Mouse (Mus musculus) kidney, adult 2 months (tissue): ENCODE data around the gene Eloa. TPM values are rescaled to one million over a fixed set of nuclear protein-coding genes. Genes with fewer than 3 reads are reported as not detected.

Experiments
- DNase-seq: peaks from one replicate; pipeline ENCODE4 v3.0.0; 2021
- H3K27ac ChIP-seq: fragments of 200-500 bp; 2 replicates; pipeline ENCODE4 v1.5.1; 2012; ENCODE audit warnings: low read depth, low read length, control low read depth, inconsistent platforms; ENCODE audit not compliant: insufficient read depth
- H3K27me3 ChIP-seq: fragments of 200-500 bp; replicated peaks from 2 replicates; pipeline ENCODE4 v1.6.1; 2012; ENCODE audit warnings: mild to moderate bottlenecking, moderate library complexity, low read length, inconsistent platforms; ENCODE audit not compliant: control insufficient read depth, insufficient read depth
- H3K36me3 ChIP-seq: fragments of 200-500 bp; 2 replicates; pipeline ENCODE4 v1.6.1; 2012; ENCODE audit warnings: mild to moderate bottlenecking, moderate library complexity, low read length, inconsistent platforms; ENCODE audit not compliant: control insufficient read depth, insufficient read depth
- H3K4me1 ChIP-seq: fragments of 200-500 bp; 2 replicates; pipeline ENCODE4 v1.6.1; 2011; ENCODE audit warnings: low read length; ENCODE audit not compliant: control insufficient read depth, insufficient read depth
- H3K4me3 ChIP-seq: fragments of 200-500 bp; 2 replicates; pipeline ENCODE4 v1.5.1; 2011; ENCODE audit warnings: mild to moderate bottlenecking, low read depth, low read length, control low read depth; ENCODE audit not compliant: insufficient read depth
- CTCF ChIP-seq: fragments of 200-500 bp; conservative IDR thresholded peaks from 2 replicates; pipeline ENCODE4 v1.5.1; 2011; ENCODE audit warnings: low read depth, mild to moderate bottlenecking, control low read depth, low read length, moderate library complexity, mixed read lengths; ENCODE audit not compliant: insufficient read depth, insufficient read length
- POLR2A ChIP-seq: fragments of 200-500 bp; IDR thresholded peaks from one replicate; pipeline ENCODE4 v1.6.1; 2011; ENCODE audit warnings: low read depth, low read length, control low read depth
- WGBS: fragments of 180-500 bp; shearing (Covaris S2); methylation state at CpG from one replicate; pipeline ENCODE4 v1.1.7; 2018; 5-methylcytosine and 5-hydroxymethylcytosine counted together
- polyA plus RNA-seq: library from polyadenylated mRNA; depleted of rRNA; stranded (reverse); fragments of >200 nt; gene quantifications from 2 replicates; pipeline ENCODE4 v1.2.3, GENCODE M21; 2012

The Eloa gene
- polyA plus RNA-seq, 1 experiment = 12.9 TPM

GRCm38 (mm10) chr4:136020743-136021548, 617 bp downstream of the Eloa start:
- WGBS = under 1% methylated on average over 58 of the region's 62 CpGs

GRCm38 (mm10) chr4:136016059-136016602, 5.4 kb downstream of the Eloa start:
- TF ChIP-seq CTCF (no peak), POLR2A (no peak)
- H3K27me3 ChIP-seq = no peaks in the 10 kb centered on the region
- H3K4me1 ChIP-seq = peaks cover 12% of the 10 kb centered on the region; the same call in 1 of the 2 replicates
- H3K27ac ChIP-seq = no peak overlapping the region
- H3K36me3 ChIP-seq = peaks cover 8% of the 10 kb centered on the region
- 50% methylated on average over 3 of the region's 3 CpGs for WGBS
- no peak for DNase-seq
- H3K4me3 ChIP-seq = no peak overlapping the region

More at GRCm38 (mm10) chr4:136020743-136021548, 617 bp downstream of the Eloa start:
- no peaks in the 10 kb centered on the region for H3K27me3 ChIP-seq
- H3K27ac ChIP-seq = no peak overlapping the region
- H3K4me3 ChIP-seq = peak overlapping the region; percentile 93
- TF ChIP-seq POLR2A (no peak), CTCF (no peak)
- H3K4me1 ChIP-seq = peaks cover 12% of the 10 kb centered on the region; the same call in 1 of the 2 replicates
- DNase-seq = peak; percentile 42
- H3K36me3 ChIP-seq = no peaks in the 10 kb centered on the region

- Histone ChIP-seq H3K27ac (no peak overlapping the region), H3K36me3 (peaks cover 12% of the 10 kb centered on the region), H3K4me1 (no peaks in the 10 kb centered on the region), H3K27me3 (no peaks in the 10 kb centered on the region), H3K4me3 (no peak overlapping the region)
- 80% methylated on average over 4 of the region's 4 CpGs for WGBS
- TF ChIP-seq POLR2A (no peak), CTCF (no peak)
- DNase-seq = no peak
Observed at GRCm38 (mm10) chr4:136010586-136010985, 11.0 kb downstream of the Eloa start.

DNA sequence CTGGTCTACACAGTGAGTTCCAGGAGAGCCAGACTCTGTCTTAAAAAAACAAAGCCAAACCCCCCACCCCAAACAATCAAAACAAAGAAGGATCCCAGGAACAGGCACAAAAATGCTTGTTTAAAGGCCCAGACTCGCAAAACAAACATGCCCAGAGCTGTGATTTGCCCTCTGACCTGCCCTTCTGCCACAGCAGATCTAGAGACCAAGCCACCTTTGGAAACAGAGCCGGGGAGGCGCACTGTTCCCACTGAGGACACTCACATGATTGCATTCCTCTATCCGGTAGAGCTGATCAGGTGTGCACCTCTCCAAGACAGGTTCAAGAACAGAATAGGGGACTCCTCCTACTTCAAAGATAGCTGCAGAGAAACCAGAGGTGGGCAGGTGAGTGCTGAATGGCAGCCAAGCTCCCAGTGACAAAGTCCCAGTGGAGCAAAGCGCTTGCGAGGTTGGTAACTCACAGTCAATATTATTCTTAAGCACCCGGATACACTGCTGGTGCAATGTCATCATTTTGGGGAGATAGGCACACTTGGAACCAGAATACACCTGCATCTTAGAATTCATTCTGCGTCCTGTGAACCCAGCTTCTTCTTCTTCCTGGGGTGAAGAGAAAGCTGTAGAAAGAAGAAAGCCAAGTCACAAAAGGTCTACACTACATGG, 12.6 kb downstream of the Eloa start:
- peaks cover 4% of the 10 kb centered on the region; the same call in 1 of the 2 replicates for H3K4me1 ChIP-seq
- DNase-seq = no peak
- 67% methylated on average over 8 of the region's 8 CpGs for whole genome bisulfite sequencing
- H3K4me3 ChIP-seq = no peak overlapping the region
- no peak overlapping the region for H3K27ac ChIP-seq
- H3K36me3 ChIP-seq = peaks cover 16% of the 10 kb centered on the region
- TF ChIP-seq CTCF (no peak), POLR2A (no peak)
- no peaks in the 10 kb centered on the region for H3K27me3 ChIP-seq

- H3K4me1 ChIP-seq = peaks cover 4% of the 10 kb centered on the region; the same call in 1 of the 2 replicates
- DNase-seq = no peak
- TF ChIP-seq CTCF = no peak
- TF ChIP-seq POLR2A = no peak
- no peak overlapping the region for H3K27ac ChIP-seq
- no peak overlapping the region for H3K4me3 ChIP-seq
- no peaks in the 10 kb centered on the region for H3K27me3 ChIP-seq
- H3K36me3 ChIP-seq = peaks cover 17% of the 10 kb centered on the region
- 88% methylated on average over 3 of the region's 3 CpGs for WGBS
Observed at GRCm38 (mm10) chr4:136006821-136007220, 14.7 kb downstream of the Eloa start.

DNA sequence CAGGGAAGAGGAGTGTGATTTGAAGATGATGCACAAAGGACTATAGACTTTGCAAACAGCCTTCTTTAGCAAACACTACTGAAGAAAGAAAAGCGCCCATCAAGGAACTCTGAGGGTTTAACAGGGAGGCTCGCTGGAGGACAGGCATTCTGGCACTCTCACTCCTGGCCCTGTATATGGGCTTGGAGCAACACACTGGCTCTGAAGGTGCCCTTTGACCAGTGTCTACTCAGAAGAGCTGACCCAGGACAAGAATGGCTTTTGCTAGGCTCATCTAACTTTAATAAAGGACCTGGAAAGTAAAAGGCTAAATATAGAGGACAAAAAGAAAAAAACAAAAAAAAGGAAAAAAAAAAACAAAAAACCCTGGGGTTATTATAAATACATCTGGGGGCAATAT, 16.6 kb downstream of the Eloa start:
- no peak overlapping the region for H3K4me3 ChIP-seq
- DNase-seq = peak; percentile 66
- peaks cover 12% of the 10 kb centered on the region for H3K36me3 ChIP-seq
- no peak for TF ChIP-seq POLR2A
- TF ChIP-seq CTCF = no peak
- H3K4me1 ChIP-seq = peaks cover 4% of the 10 kb centered on the region; the same call in 1 of the 2 replicates
- H3K27me3 ChIP-seq = no peaks in the 10 kb centered on the region
- H3K27ac ChIP-seq = no peak overlapping the region
- WGBS = 68% methylated on average over 2 of the region's 2 CpGs
